Mouse (Mus musculus): Measurements from ENCODE around the gene Arhgef28.

GRCm38 (mm10) chr13:98138786-98139185 lies 67.5 kb downstream of the Arhgef28 start:
- TF ChIP-seq CTCF (IDR thresholded peaks at IDR 0.05; ENCODE audit: low read depth) (no peak), EP300 (IDR thresholded peaks at IDR 0.05; ENCODE audit: low read depth) (no peak)

Measured in liver, embryonic 14.5 days (tissue).